Mouse (Mus musculus): Measurements from ENCODE around the gene Git1.
A peak's percentile ranks its signal among the peaks of the same experiment; 100 is the strongest.

Git1 gene

GRCm38 (mm10) chr11:77483043-77483442, 10.3 kb upstream of the Git1 start:
- no peak for DNase-seq (ENCODE audit: low read depth, low spot score)

- DNase-seq (ENCODE audit: low read depth, low spot score): peak; percentile 85
Observed at GRCm38 (mm10) chr11:77483510-77484255, 9.7 kb upstream of the Git1 start.

GRCm38 (mm10) chr11:77485229-77485628, 8.1 kb upstream of the Git1 start:
- DNase-seq (ENCODE audit: low read depth, low spot score): no peak

- DNase-seq (ENCODE audit: low read depth, low spot score): no peak
Observed at GRCm38 (mm10) chr11:77486798-77487197, 6.6 kb upstream of the Git1 start.

DNA sequence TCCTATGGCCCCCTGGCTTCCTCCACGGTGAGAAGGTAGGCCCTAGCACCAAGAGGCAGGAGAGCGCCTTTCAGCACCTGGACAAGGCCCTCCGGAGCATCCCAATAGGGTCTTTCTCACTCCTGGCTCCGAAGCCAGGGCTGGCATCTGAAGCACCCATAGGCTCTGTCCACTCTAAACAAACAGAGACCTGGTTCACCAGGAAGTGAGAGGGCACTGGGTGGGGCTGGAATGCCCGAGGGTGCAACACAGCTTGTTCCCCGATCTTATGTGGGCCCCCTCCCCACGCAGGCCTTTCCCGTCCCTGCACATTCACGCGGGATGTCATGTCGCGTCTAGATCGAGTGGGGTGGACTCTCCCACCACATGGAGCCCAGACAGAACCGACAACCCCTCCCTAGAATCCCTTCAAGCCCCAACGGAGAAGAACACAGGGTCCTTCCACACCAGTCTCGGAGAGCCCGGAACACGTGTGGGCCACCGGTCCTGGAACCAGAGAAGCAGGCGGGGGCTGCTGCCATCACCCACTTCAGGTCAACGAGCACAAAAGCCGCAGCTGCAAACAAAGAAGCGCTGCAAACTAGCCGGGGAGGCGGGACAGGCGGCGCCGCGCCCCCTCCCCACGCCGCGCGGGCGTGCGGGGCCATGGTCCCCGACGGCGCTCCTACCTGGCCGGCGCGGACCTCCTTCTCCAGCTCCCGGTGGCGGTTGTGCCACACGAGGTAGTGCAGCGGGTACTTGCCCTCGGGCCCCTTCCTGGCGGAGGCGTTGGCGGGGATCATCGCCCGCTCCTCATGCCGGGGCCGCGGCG, 4.4 kb upstream of the Git1 start:
- peak; percentile 48 for DNase-seq (ENCODE audit: low read depth, low spot score)

GRCm38 (mm10) chr11:77489591-77490235, 3.6 kb upstream of the Git1 start, which contains the start of gene Ankrd13b:
Gene Ankrd13b (minus strand): TSS chr11:77489678.
- peak; percentile 62 for DNase-seq (ENCODE audit: low read depth, low spot score)

DNA sequence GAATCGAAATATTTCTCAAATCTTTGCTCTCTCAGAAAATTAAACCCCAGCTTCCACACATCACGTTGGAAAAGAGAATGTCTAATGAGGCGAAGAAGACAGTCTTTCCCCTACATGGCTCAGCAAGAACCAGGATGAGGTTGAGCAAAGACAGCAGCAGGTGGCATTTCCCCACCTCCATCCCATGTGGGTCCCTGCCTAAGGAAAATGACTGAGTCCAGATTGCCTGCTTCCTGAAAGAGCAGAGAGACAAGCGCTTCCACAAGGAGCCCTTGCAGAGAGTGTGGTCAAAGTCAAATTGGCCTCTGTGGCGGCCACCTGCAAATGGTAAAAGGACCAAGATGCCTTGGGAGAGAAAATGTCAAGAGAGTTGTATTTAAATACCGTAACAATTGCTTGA, 2.9 kb upstream of the Git1 start:
- no peak for DNase-seq (ENCODE audit: low read depth, low spot score)

DNA sequence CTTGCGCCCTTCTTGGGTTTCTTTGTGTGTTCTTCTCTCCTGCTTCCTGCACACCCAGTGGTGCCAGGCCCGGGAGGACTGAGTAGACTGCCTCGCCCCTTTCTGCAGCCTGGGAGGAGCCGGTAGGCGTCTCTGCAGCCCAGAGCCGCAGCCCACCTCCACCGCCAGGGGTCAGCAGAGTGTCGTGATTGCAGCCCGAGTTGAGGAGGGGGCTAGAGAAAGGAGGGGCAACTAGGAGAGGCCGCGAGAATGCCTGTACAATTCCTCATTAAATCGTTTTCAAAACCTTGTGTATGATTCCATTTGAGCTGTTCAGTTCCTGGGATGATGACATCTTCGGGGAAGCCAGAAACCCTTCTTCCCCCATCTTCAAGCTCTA, 2.2 kb upstream of the Git1 start:
- DNase-seq (ENCODE audit: low read depth, low spot score): peak; percentile 93

- DNase-seq (ENCODE audit: low read depth, low spot score): peak; percentile 38
Observed at GRCm38 (mm10) chr11:77491502-77492291, 1.7 kb upstream of the Git1 start.

- DNase-seq (ENCODE audit: low read depth, low spot score): peak; percentile 57
Observed at GRCm38 (mm10) chr11:77492311-77492871, 971 bp upstream of the Git1 start.

- peak; percentile 95 for DNase-seq (ENCODE audit: low read depth, low spot score)
Observed at GRCm38 (mm10) chr11:77492911-77493332, 440 bp upstream of the Git1 start.

DNA sequence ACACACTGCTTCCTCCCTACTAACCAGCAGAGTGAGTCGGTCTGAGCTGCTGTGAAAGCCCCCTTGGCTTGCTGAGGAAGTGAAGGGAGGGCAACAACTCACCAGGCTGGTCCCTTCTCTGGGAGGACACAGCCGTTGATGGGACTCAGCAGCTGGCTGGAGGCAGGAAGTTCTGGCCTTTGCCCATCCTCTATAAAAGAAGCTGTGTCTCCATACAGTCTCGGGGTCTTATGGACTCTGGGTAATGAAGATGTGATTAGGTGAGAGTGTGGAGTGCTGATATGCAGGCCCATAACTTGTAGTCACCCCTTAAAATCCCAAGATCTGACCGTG, 948 bp downstream of the Git1 start:
- no peak for DNase-seq (ENCODE audit: low read depth, low spot score)

GRCm38 (mm10) chr11:77494782-77495181, 1.4 kb downstream of the Git1 start:
- DNase-seq (ENCODE audit: low read depth, low spot score): no peak

DNA sequence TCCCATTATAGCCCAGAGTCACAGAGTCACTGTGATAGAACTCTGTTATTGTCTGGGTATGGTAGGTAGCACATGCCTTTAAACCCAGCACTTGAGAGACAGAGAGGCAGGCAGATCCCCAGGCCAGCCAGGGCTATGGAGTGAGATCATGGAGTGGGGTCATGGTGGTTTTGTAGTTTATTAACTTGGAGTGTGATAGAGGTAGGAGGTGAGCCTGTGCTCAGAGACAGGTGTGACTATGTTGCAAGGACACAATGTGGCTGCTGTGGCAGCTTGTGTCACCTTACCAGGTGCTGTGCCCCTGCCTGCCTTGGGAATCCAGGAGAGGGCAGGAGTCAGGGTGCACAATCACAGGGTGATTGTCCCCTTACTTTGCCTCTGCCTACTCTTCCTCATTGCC, 2.1 kb downstream of the Git1 start:
- DNase-seq (ENCODE audit: low read depth, low spot score): no peak

DNA sequence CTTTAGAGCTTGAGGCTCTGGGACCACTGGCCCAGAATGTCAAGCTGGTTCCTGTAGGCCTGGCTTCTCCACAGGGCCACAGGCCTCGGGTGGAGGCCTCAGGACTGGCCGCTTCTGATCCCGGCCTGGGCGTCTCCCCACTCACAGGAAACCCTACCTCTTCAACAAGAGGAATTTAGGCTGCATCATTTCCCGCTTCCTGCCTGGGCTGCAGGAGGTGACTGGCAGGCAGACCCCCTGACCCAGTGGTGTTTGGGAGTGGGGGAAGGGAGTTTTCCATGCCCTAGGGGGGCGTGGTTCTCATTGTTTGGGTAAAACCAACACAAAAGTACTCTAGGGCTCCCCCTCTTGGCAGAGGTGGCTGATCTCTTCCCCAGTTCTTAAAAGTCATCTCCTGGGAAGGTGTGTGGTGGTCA, 4.0 kb downstream of the Git1 start:
- peak; percentile 79 for DNase-seq (ENCODE audit: low read depth, low spot score)

GRCm38 (mm10) chr11:77497851-77498250, 4.5 kb downstream of the Git1 start:
- no peak for DNase-seq (ENCODE audit: low read depth, low spot score)

- no peak for DNase-seq (ENCODE audit: low read depth, low spot score)
Observed at GRCm38 (mm10) chr11:77498261-77499139, 5.1 kb downstream of the Git1 start.

- DNase-seq (ENCODE audit: low read depth, low spot score): no peak
Observed at GRCm38 (mm10) chr11:77499354-77499753, 6.0 kb downstream of the Git1 start.

DNA sequence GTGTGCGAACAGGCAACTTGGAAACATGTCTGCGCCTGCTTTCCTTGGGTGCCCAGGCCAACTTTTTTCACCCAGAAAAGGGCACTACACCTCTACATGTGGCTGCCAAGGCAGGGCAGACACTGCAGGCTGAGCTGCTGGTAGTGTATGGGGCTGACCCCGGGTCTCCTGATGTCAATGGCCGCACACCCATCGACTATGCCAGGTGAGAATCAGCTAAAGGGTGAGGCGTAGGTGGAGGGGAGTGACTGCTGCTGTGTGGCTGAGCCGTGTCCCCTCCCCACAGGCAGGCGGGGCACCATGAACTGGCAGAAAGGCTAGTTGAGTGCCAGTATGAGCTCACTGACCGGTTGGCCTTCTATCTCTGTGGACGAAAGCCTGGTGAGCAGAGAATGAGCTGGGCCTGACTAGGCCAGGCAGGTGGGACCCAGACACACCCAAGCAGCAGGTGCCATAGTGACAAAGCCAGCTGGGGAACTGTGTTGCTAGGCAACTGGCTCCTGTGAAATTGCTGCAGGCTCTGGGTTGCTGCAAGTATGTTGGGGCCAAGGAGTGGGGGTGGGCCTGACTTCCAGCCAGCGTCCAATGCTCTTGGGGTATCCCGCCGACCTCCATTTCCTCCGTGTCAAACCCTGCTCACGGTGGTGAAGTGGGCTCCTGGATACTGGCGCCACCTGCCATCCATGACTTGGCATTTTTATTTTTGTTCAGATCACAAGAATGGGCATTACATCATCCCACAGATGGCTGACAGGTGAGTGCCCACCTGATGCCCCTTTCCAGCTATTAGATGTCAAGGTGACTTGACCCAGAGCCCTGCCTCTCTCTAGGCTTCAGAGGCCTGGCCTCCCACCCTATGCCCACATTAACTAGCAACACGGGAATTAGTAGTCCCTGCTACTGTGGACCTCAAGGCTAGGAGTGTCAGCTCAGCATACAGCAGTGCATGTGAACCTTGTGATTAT, 7.3 kb downstream of the Git1 start:
- DNase-seq (ENCODE audit: low read depth, low spot score): no peak
